In genomic region chrX:130549275-130549674, GRCm38 (mm10) we compare ENCODE assay signal across 18 mouse cellular contexts.
DNase-seq lines count a peak whose midpoint lies in the region; ATAC-seq and TF ChIP-seq lines count a peak whose summit lies in the region.
"Had no signal": no experiment of that assay in that cellular context is flagged by ENCODE, and none has a peak within 500 bp of the region (broad histone marks: within the 10 kb centered on the region; RNA-seq: fewer than 3 reads in every experiment).

No protein-coding gene starts in this region.

- H3K9ac ChIP-seq in embryonic facial prominence, embryonic 11.5 days (replicated peaks; ENCODE audit: low read length), result no peak overlapping the region
- H3K9ac ChIP-seq in kidney, embryonic 15.5 days, result no peak overlapping the region
- H3K9ac ChIP-seq: limb, embryonic 12.5 days; neural tube, embryonic 12.5 days had no signal

- no peak overlapping the region for H3K4me3 ChIP-seq in embryonic facial prominence, embryonic 11.5 days (ENCODE audit: low read depth, low read length)
- H3K4me3 ChIP-seq in embryonic facial prominence, embryonic 10.5 days, result no peak overlapping the region
- no peak overlapping the region for H3K4me3 ChIP-seq in thymus, adult 2 months (ENCODE audit: control insufficient read depth, insufficient read depth, low read length)
- H3K4me3 ChIP-seq in kidney, embryonic 15.5 days (replicated peaks), result no peak overlapping the region
- H3K4me3 ChIP-seq: limb, embryonic 12.5 days; midbrain, embryonic 10.5 days; neural tube, embryonic 12.5 days had no signal

- 54% methylated on average over 3 of the region's 3 CpGs for WGBS in embryonic facial prominence, embryonic 11.5 days
- 55% methylated on average over 3 of the region's 3 CpGs for WGBS in embryonic facial prominence, embryonic 10.5 days
- 5% methylated on average over 3 of the region's 3 CpGs for WGBS in thymus, adult 2 months
- WGBS in kidney, embryonic 15.5 days, result 61% methylated on average over 3 of the region's 3 CpGs

- no peak for TF ChIP-seq POLR2A in thymus, adult 2 months (IDR thresholded peaks at IDR 0.05; ENCODE audit: control insufficient read depth, extremely low read depth, insufficient read depth, low read length, poor library complexity)

- no peak for ATAC-seq in embryonic facial prominence, embryonic 11.5 days (replicated peaks; ENCODE audit: insufficient number of reproducible peaks, low FRiP score, low TSS enrichment, low read depth)
- ATAC-seq in megakaryocyte, adult 5-6 weeks (ENCODE audit: poor library complexity, severe bottlenecking), result peak; percentile 56
- no peak for ATAC-seq in kidney, embryonic 15.5 days (replicated peaks; ENCODE audit: low FRiP score)
- ATAC-seq: Patski had no signal

- DNase-seq in embryonic facial prominence, embryonic 11.5 days (ENCODE audit: low spot score), result peak; percentile 6
- no peak for DNase-seq in embryonic facial prominence, embryonic 10.5 days (ENCODE audit: low spot score)
- DNase-seq in CD8-positive naive resting alpha-beta T cell, adult 2 months (ENCODE audit: low read depth in 2 of 2, low spot score in 2 of 2), result peak; percentile 44 to 63
- peak; percentile 47 for DNase-seq in thymus, adult 2 months
- DNase-seq in layer of hippocampus, postnatal 14 days (ENCODE audit: low spot score in 2 of 2), result no peak
- DNase-seq in kidney, adult 11 months, result no peak
- DNase-seq: adrenal gland, postnatal 10 days; heart, postnatal 10 days; layer of hippocampus, postnatal 36 days; lung, adult 18-20 months; right cerebral cortex, adult 18-20 months had no signal

- H3K36me3 ChIP-seq in embryonic facial prominence, embryonic 11.5 days (replicated peaks; ENCODE audit: control insufficient read depth, insufficient read depth, low read depth, low read length), result no peaks in the 10 kb centered on the region
- H3K36me3 ChIP-seq in embryonic facial prominence, embryonic 10.5 days (replicated peaks), result no peaks in the 10 kb centered on the region
- no peaks in the 10 kb centered on the region for H3K36me3 ChIP-seq in thymus, adult 2 months (ENCODE audit: control insufficient read depth, insufficient read depth, low read length)
- H3K36me3 ChIP-seq in kidney, embryonic 15.5 days, result no peaks in the 10 kb centered on the region
- H3K36me3 ChIP-seq: limb, embryonic 12.5 days; midbrain, embryonic 10.5 days; neural tube, embryonic 12.5 days had no signal

- no peak overlapping the region for H3K4me2 ChIP-seq in embryonic facial prominence, embryonic 11.5 days (ENCODE audit: low read depth, low read length)
- H3K4me2 ChIP-seq in kidney, embryonic 15.5 days, result no peak overlapping the region
- H3K4me2 ChIP-seq: limb, embryonic 12.5 days; neural tube, embryonic 12.5 days had no signal

- H3K27ac ChIP-seq in embryonic facial prominence, embryonic 11.5 days (replicated peaks; ENCODE audit: low read depth, low read length), result no peak overlapping the region
- H3K27ac ChIP-seq in embryonic facial prominence, embryonic 10.5 days (replicated peaks), result no peak overlapping the region
- H3K27ac ChIP-seq in thymus, adult 2 months (ENCODE audit: control insufficient read depth, insufficient read depth, low read length), result peak overlapping the region; percentile 88
- H3K27ac ChIP-seq in kidney, embryonic 15.5 days, result no peak overlapping the region
- H3K27ac ChIP-seq: kidney, postnatal 0 days; limb, embryonic 12.5 days; midbrain, embryonic 10.5 days; neural tube, embryonic 12.5 days had no signal

- no peak for TF ChIP-seq CTCF in thymus, adult 2 months (IDR thresholded peaks at IDR 0.05; ENCODE audit: borderline replicate concordance, control insufficient read depth, extremely low read depth, insufficient read depth, low read length, poor library complexity)

- H3K27me3 ChIP-seq in embryonic facial prominence, embryonic 11.5 days (ENCODE audit: control insufficient read depth, insufficient read depth, low read length), result no peaks in the 10 kb centered on the region
- peaks cover 15% of the 10 kb centered on the region for H3K27me3 ChIP-seq in embryonic facial prominence, embryonic 10.5 days (replicated peaks; ENCODE audit: low read depth, poor library complexity, severe bottlenecking)
- no peaks in the 10 kb centered on the region for H3K27me3 ChIP-seq in thymus, adult 2 months (ENCODE audit: control insufficient read depth, insufficient read depth, low read length)
- H3K27me3 ChIP-seq in kidney, embryonic 15.5 days, result no peaks in the 10 kb centered on the region
- H3K27me3 ChIP-seq: limb, embryonic 12.5 days; neural tube, embryonic 12.5 days had no signal

- no peaks in the 10 kb centered on the region for H3K4me1 ChIP-seq in embryonic facial prominence, embryonic 11.5 days (ENCODE audit: control insufficient read depth, insufficient read depth, low read length)
- no peaks in the 10 kb centered on the region for H3K4me1 ChIP-seq in embryonic facial prominence, embryonic 10.5 days
- H3K4me1 ChIP-seq in thymus, adult 2 months (replicated peaks; ENCODE audit: control insufficient read depth, insufficient read depth, low read length), result peaks cover 10% of the 10 kb centered on the region
- H3K4me1 ChIP-seq in kidney, embryonic 15.5 days, result no peaks in the 10 kb centered on the region
- H3K4me1 ChIP-seq: limb, embryonic 12.5 days; midbrain, embryonic 10.5 days; neural tube, embryonic 12.5 days had no signal

- no peaks in the 10 kb centered on the region for H3K9me3 ChIP-seq in embryonic facial prominence, embryonic 11.5 days (replicated peaks; ENCODE audit: control insufficient read depth, low read length)
- no peaks in the 10 kb centered on the region for H3K9me3 ChIP-seq in embryonic facial prominence, embryonic 10.5 days
- H3K9me3 ChIP-seq in kidney, embryonic 15.5 days (replicated peaks), result no peaks in the 10 kb centered on the region
- H3K9me3 ChIP-seq: limb, embryonic 12.5 days; midbrain, embryonic 10.5 days; neural tube, embryonic 12.5 days had no signal

Comparison
In these comparisons a context has a peak if more than half of its experiments do, and no peak if none do; other contexts are left out.
1. DNase-seq: peak in embryonic facial prominence, embryonic 11.5 days (single experiment), CD8-positive naive resting alpha-beta T cell, adult 2 months (2 of 2) and thymus, adult 2 months (single experiment); none in embryonic facial prominence, embryonic 10.5 days (single experiment), layer of hippocampus, postnatal 14 days (0 of 2) and kidney, adult 11 months (single experiment).